Mouse (Mus musculus): ENCODE measurements at regions not wholly inside any gene's neighbourhood (a gene's known extent, or its start where the extent isn't known, plus 50 kb on each side); places are given as distances from the start of the nearest gene placed in this dataset.

DNA sequence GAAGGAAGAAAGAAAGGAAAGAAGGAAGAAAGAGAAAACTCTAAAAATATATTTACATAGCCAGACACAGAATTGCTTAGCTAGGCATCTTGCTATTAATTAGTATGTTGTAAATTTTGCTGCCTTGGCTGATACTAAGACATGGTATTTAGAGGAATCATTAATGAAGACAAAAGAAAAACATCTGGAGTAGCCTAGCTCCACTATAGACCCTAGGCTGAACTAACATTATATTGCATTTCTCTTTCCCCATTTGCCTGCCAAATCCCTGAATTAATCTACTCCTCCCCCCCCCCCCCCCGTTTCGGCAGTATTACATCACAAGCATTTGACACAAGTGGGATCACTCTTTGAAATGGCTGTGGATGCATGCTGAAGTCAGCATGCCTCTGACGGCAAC, 206.1 kb upstream of the Tet2 start:
- DNase-seq: no peak

- DNase-seq: no peak
Measured at GRCm38 (mm10) chr3:133751565-133751964, 206.6 kb upstream of the Tet2 start.

GRCm38 (mm10) chr3:133753041-133753440, 208.1 kb upstream of the Tet2 start:
- no peak for DNase-seq

- no peak for DNase-seq
Measured at GRCm38 (mm10) chr3:133754006-133754910, 209.3 kb upstream of the Tet2 start.

DNA sequence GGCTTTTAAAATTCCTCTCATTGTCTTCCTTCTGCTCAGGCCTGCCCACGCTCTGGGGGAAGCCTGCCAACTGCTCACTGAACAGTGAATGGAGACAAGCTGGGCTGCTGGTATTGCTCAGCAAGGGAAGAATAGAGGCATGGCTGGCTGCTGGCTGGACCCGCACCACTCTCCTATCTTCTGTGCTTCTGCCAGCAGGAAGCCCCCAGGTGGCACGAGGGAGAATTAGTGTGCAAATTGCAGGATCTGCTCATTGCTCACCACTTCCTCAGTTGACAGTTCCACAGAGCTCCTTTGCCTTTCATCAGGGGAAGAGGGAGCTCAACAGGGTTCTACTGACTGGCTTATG, 209.9 kb upstream of the Tet2 start:
- DNase-seq: peak; percentile 21

DNA sequence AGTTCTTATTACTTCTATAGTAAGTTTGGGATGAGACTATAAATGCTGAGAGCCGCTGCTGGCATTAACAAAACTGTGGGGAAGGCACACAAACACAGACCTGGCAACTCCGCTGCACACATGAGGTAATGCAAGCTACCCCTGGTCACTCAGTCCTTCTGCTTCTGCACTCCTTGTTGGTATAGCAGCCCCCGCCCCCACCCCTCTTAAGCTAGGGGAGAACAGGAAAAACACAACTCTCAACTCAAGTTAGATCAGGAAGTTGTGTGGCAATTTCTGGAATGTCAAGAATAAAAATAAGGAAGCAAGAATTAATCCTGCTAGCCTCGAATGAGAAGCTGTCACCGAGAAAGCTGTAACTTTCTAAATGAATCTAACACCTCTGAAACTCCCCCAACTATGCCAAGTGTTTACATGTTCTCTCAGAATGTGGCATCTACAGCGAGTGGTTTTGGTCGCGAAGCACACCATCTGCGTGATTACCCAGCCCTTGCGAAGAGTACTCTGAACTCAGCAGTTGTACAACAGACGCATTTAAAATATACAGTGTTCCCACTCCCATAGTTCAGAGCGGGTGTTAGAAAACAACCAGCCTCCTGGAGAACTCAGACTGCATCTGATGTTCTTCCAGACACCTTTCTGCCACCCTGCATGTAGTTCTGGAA, 212.9 kb upstream of the Tet2 start:
- DNase-seq: no peak

- no peak for DNase-seq
Measured at GRCm38 (mm10) chr3:133758421-133758820, 213.5 kb upstream of the Tet2 start.

- DNase-seq: no peak
Measured at GRCm38 (mm10) chr3:133759611-133760010, 214.7 kb upstream of the Tet2 start.

DNA sequence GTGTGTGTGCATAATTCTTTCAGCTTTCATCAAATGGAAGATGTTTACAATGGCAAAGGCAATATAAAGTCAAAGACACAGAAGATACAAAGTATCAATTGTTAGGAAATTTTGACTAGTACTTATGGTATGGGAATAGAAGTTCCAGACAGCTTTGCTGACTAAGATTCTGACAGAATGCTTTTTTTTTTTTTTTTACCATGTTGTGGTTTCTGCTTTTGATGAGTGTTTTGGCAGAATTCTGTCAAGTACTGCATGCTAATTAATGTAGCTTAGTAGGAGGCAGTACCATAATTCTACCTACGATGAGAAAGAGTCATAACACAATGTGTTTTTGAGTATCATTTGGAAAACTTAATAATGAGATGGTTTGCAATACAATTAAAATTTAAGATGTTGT, 215.3 kb upstream of the Tet2 start:
- no peak for DNase-seq

- no peak for DNase-seq
Measured at GRCm38 (mm10) chr3:133763721-133764120, 218.8 kb upstream of the Tet2 start.

GRCm38 (mm10) chr3:133773490-133773889, 228.6 kb upstream of the Tet2 start:
- no peak for DNase-seq

DNA sequence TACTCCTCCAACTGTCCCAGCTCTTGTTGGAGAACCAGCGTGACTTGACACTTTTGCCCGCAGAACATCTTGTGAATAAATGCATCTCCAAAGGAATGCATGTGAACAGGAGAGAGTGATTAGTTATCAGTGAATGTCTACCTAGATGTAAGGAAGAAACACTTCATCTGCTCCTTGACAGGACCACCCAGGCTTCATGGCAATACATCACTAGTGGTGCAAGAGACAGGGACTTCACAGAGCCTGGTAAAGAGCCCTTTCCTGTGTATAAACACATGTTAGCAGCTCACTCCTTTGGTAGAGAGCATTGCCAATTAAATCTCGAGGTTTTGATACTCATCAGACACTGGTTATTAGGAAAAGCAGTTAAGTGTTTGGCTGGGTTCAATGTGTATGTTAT, 229.3 kb upstream of the Tet2 start:
- no peak for DNase-seq

- no peak for DNase-seq
Measured at GRCm38 (mm10) chr3:133776013-133776412, 231.1 kb upstream of the Tet2 start.

GRCm38 (mm10) chr3:133779161-133779789, 234.3 kb upstream of the Tet2 start:
- no peak for DNase-seq

DNA sequence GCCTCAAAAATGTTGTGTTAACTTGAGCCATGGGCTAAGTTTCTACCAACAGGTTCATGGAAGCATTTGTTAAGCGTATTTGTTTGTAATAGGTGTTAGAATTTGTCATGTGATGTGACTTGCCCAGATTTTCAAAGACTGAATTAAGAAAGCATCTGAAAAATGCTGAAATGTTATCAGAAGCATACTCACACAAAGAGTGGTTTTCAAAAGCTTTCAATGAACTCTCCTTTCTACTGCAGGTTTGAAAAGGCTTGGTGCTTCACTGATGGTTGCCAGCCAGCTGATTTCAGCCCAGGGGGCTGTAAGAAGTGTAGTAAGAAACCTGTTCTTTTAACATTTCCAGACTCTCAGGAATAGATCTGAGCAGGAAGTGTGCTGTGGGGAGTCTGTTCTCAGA, 238.1 kb upstream of the Tet2 start:
- no peak for DNase-seq

- DNase-seq: no peak
Measured at GRCm38 (mm10) chr3:133791361-133791760, 246.4 kb upstream of the Tet2 start.

DNA sequence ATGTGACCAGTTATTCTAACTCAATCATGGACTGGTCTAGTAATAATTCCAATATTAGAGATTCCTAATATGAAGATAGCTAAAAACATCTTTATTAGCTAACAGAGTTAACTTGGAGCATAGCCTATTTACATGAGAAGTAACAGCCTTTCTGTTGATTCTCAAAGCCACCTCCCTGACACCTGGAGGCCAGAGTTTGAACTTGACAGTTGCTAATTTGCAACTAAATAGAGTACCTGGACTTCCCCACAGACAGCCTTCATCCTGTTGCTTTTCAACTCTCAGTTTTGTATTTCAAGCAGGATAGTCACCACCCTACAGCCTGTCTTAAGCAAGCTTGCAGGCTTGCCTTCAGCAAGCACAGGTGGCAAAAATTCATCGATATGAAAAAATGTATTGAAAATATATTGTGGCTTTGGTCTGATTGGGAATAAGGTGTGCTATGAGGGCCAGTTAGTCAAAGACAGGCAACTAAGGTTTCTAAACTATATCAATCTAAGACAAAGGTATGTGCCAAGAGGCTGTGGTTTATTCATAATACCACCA, 264.1 kb upstream of the Tet2 start:
- DNase-seq: no peak

DNA sequence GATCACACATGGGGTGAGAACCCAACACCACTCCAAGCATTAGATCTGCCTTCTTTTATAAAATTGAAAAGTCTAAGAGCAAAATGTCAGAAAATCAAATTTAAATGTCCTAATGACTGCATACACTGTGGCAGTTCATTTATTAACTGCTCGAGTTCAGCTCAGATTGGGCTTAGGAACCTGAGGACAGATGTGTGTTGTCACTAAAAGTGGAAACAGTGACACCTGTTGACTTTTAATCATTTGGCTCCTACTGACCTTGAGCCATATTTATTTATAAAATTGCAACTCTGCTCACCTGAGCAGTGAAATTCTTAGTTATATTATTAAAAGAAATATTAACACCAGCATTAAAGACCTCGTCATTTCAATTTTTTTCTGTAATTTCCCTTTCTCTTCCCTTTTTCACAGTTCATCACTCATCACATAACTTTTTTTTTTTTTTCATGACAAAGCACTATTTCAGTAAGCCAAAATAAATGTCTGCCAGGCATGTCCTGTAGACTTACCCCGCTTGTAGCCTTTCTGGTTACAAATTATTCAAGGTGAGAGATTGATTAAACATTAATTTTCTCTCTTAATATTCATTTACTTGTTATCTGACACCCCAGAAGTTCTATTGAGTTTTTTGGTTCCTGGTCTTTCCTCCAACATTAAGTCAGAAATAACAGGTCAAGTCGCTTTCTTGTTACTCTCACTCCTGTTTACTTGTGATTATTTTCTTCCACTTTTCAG, 274.2 kb upstream of the Tet2 start:
- no peak for DNase-seq

DNA sequence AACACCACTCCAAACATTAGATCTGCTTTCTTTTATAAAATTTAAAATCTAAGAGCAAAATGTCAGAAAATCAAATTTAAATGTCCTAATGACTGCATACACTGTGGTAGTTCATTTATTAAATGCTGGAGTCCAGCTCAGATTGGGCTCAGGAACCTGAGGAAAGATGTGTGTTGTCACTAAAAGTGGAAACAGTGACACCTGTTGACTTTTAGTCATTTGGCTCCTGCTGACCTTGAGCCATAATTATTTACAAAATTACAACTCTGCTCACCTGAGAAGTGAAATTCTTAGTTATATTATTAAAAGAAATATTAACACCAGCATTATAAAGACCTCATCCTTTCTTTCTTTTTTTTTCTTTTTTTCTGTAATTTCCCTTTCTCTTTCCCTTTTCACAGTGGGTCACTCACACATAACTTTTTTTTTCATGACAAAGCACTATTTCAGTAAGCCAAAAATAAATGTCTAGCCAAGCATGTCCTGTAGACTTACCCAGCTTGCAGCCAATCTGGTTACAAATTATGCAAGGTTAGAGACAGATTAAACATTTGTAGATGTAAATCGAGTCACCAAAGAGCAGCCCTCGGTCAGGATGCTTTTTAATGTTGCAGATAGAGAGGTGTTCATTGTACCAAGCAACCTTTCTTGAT, 288.9 kb upstream of the Tet2 start:
- DNase-seq: no peak

DNA sequence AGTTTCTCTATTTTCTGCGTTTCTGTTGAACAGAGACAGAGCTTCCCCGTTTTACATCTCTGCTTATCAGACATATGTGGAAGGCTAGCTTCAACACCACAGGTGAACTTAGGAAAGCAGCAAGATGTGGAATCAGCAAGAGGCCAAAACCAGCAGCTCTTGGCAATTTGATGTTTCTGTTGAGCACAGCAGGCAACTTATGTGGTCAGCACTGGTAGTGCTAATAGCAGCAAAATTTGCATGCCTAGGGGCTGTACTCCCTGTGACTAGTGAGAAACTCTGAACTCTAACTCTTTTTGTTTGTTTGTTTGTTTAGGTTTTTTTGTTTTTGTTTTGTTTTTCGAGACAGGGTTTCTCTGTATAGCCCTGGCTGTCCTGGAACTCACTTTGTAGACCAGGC, 289.5 kb upstream of the Tet2 start:
- DNase-seq: no peak

DNA sequence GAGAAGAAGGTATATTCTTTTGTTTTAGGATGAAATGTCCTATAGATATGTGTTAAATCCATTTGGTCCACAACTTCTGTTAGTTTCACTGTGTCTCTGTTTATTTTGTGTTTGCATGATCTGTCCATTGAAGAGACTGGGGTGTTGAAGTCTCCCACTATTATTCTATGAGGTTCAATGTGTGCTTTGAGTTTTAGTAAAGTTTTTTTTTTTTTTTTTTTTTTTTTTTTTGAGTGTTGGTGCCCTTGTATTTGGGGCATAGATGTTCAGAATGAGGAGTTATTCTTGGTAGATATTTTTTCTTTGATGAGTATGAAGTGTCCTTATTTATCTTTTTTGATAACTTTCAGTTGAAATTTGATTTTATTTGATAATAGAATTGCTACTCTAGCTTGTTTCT, 301.4 kb upstream of the Tet2 start:
- DNase-seq: no peak

GRCm38 (mm10) chr3:133874383-133874782, 329.4 kb upstream of the Tet2 start:
- DNase-seq: no peak
